Comparison of ENCODE assay signal across 8 mouse cellular contexts in the genomic region with DNA sequence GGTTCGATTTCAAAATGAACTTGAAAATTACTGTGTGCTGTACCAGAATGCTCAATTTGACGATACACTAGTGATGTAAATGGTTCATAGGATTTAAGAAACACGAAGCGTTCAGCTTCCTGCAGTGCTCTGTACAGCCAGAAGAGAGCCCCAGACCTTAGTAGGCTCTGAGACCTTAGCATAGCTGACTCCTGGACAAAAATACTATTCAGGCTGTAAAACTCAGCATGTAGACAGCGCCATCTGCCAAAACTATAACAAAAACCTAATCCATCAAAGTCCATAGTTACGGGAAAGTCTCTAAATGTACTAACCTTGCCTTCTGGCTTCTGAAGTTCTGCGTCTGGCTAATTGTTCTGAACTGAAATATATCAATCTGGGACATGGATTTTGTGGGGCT. TPM values are rescaled to one million over a fixed set of nuclear protein-coding genes. Genes with fewer than 3 reads are reported as not detected.
A peak's percentile ranks its signal among the peaks of the same experiment; 100 is the strongest.
DNase-seq lines count a peak whose midpoint lies in the region; ATAC-seq and TF ChIP-seq lines count a peak whose summit lies in the region.

No protein-coding gene starts in this region.

- H3K4me3 ChIP-seq in testis, adult 2 months (ENCODE audit: control insufficient read depth, low read depth, low read length) = peak overlapping the region; percentile 59; the same call in 1 of the 2 replicates
- peak overlapping the region; percentile 73 for H3K4me3 ChIP-seq in lung, postnatal 0 days (ENCODE audit: low read depth, low read length)

- intact Hi-C loops in left cerebral cortex, postnatal 36 days (cut with DNase I) = loop anchor here (2.0 to 10.0 kb wide), 3 partner anchors 66 to 305 kb away; no protein-coding TSS in a partner anchor

- no peaks in the 10 kb centered on the region for H3K36me3 ChIP-seq in testis, adult 2 months (ENCODE audit: control insufficient read depth, insufficient read depth, low read length)
- no peaks in the 10 kb centered on the region for H3K36me3 ChIP-seq in lung, postnatal 0 days (ENCODE audit: insufficient read depth, low read length)

- H3K27ac ChIP-seq in testis, adult 2 months (ENCODE audit: control insufficient read depth, insufficient read depth, low read depth, low read length) = no peak overlapping the region
- H3K27ac ChIP-seq in lung, postnatal 0 days (ENCODE audit: low read length) = no peak overlapping the region

- TF ChIP-seq CTCF in testis, adult 2 months (IDR thresholded peaks at IDR 0.05; ENCODE audit: control insufficient read depth, insufficient read depth, insufficient replicate concordance, low read depth, low read length) = no peak; the same call in 1 of the 2 replicates
- peak; percentile 68 for TF ChIP-seq CTCF in lung, postnatal 0 days (IDR thresholded peaks at IDR 0.05)

- 14% methylated on average over 7 of the region's 7 CpGs for WGBS in lung, postnatal 0 days

- TF ChIP-seq EP300 in lung, postnatal 0 days (IDR thresholded peaks at IDR 0.05) = no peak

- no peaks in the 10 kb centered on the region; the same call in none of the 2 replicates for H3K4me1 ChIP-seq in testis, adult 2 months (ENCODE audit: control insufficient read depth, insufficient read depth, low read length)
- peaks cover 6% of the 10 kb centered on the region; the same call in 1 of the 2 replicates for H3K4me1 ChIP-seq in lung, postnatal 0 days (ENCODE audit: insufficient read depth, low read depth, low read length)

- no peak overlapping the region for H3K9ac ChIP-seq in lung, postnatal 0 days (replicated peaks; ENCODE audit: low read depth)

- TF ChIP-seq POLR2A in testis, adult 2 months (IDR thresholded peaks at IDR 0.05; ENCODE audit: control insufficient read depth, low read depth, low read length) = no peak

- H3K27me3 ChIP-seq in testis, adult 2 months (ENCODE audit: control insufficient read depth, insufficient read depth, low read length) = no peaks in the 10 kb centered on the region
- no peaks in the 10 kb centered on the region for H3K27me3 ChIP-seq in lung, postnatal 0 days (replicated peaks; ENCODE audit: insufficient read depth, low read length)

- no peak for DNase-seq in testis, postnatal 10 days (ENCODE audit: low spot score)
- peak; percentile 43 for DNase-seq in cerebellum, adult 9-11 months
- DNase-seq in gonadal fat pad, adult 2 months (ENCODE audit: low read depth) = peak; percentile 27
- peak; percentile 15 for DNase-seq in kidney, adult 18-20 months
- DNase-seq in lung, postnatal 0 days (ENCODE audit: low spot score) = peak; percentile 89
- peak; percentile 65 for DNase-seq in retina, embryonic 14.5 days (ENCODE audit: low spot score)
- no peak for DNase-seq in left cerebral cortex, postnatal 36 days (ENCODE audit: low spot score in 2 of 2)

- H3K4me2 ChIP-seq in lung, postnatal 0 days (replicated peaks; ENCODE audit: low read depth, low read length) = peak overlapping the region; percentile 56

- no peaks in the 10 kb centered on the region for H3K9me3 ChIP-seq in lung, postnatal 0 days (ENCODE audit: low read length)

- ATAC-seq in lung, postnatal 0 days = peak; percentile 78

RNA-seq across cellular contexts. Expression of gene Zfp949, which starts 0.6 kb away (rescaled TPM):
- 9.8 and 19.7 TPM in 2 replicates for polyA plus RNA-seq in testis, adult 2 months (2012; rRNA removed)
- 4.6 and 7.0 TPM in 2 replicates for polyA plus RNA-seq in gonadal fat pad, adult 2 months (2012; rRNA removed)
- polyA plus RNA-seq in lung, postnatal 0 days (2015; fragmentation: Nextera tagmentation; extraction: Ambion mirVana) = 10.5 and 11.5 TPM in 2 replicates
- 10 to 100 TPM; 22.4 to 23.8 TPM for total RNA-seq in left cerebral cortex, postnatal 36 days (2021)

RNA-seq across cellular contexts. Expression of gene Trim43a, which starts 33.4 kb away (rescaled TPM):
- 0.10 TPM in 2 replicates for polyA plus RNA-seq in testis, adult 2 months (2012; rRNA removed)
- not detected in 2 replicates for polyA plus RNA-seq in gonadal fat pad, adult 2 months (2012; rRNA removed)
- polyA plus RNA-seq in lung, postnatal 0 days (2015; fragmentation: Nextera tagmentation; extraction: Ambion mirVana) = 0.08 TPM in 1 of 2 replicates, not detected in the other
- 1 to 10 TPM; 1.2 to 1.5 TPM for total RNA-seq in left cerebral cortex, postnatal 36 days (2021)

Comparison
In these comparisons a context has a peak if more than half of its experiments do, and no peak if none do; other contexts are left out.
1. DNase-seq: peak in cerebellum, adult 9-11 months (single experiment), gonadal fat pad, adult 2 months (single experiment), kidney, adult 18-20 months (single experiment), lung, postnatal 0 days (single experiment) and retina, embryonic 14.5 days (single experiment); none in testis, postnatal 10 days (single experiment) and left cerebral cortex, postnatal 36 days (0 of 2).